Mouse (Mus musculus): ENCODE results near the gene Rab30.

GRCm38 (mm10) chr7:92848246-92848645, 106.8 kb downstream of the Rab30 start:
- TF ChIP-seq CTCF (IDR thresholded peaks at IDR 0.05; ENCODE audit: low read depth) (no peak), EP300 (IDR thresholded peaks at IDR 0.05; ENCODE audit: low read depth) (no peak)

Data from liver, embryonic 14.5 days (tissue).